Mouse (Mus musculus) thymus, adult 2 months (tissue): Measurements from ENCODE around the gene Fam43a. TPM values are rescaled to one million over a fixed set of nuclear protein-coding genes. Genes with fewer than 3 reads are reported as not detected.

Experiments
- DNase-seq: peaks from one replicate; pipeline ENCODE4 v3.0.0; 2021
- H3K27ac ChIP-seq: fragments of 200-500 bp; 2 replicates; pipeline ENCODE4 v1.5.1; 2012; ENCODE audit warnings: low read length, control low read depth; ENCODE audit not compliant: control insufficient read depth, insufficient read depth
- H3K27me3 ChIP-seq: fragments of 200-500 bp; 2 replicates; pipeline ENCODE4 v1.6.1; 2012; ENCODE audit warnings: mild to moderate bottlenecking, low read length, moderate library complexity, mixed read lengths; ENCODE audit not compliant: control insufficient read depth, insufficient read depth
- H3K36me3 ChIP-seq: fragments of 200-500 bp; 2 replicates; pipeline ENCODE4 v1.6.1; 2012; ENCODE audit warnings: mild to moderate bottlenecking, low read length, moderate library complexity; ENCODE audit not compliant: control insufficient read depth, insufficient read depth
- H3K4me1 ChIP-seq: fragments of 200-500 bp; replicated peaks from 2 replicates; pipeline ENCODE4 v1.6.1; 2012; ENCODE audit warnings: low read length; ENCODE audit not compliant: control insufficient read depth, insufficient read depth
- H3K4me3 ChIP-seq: fragments of 200-500 bp; 2 replicates; pipeline ENCODE4 v1.5.1; 2012; ENCODE audit warnings: mild to moderate bottlenecking, low read length, control low read depth, moderate library complexity; ENCODE audit not compliant: control insufficient read depth, insufficient read depth
- CTCF ChIP-seq: fragments of 200-500 bp; IDR thresholded peaks from 2 replicates; pipeline ENCODE4 v1.5.1; 2012; ENCODE audit warnings: mild to moderate bottlenecking, control low read depth, low read length, moderate library complexity, borderline replicate concordance; ENCODE audit not compliant: control insufficient read depth, poor library complexity, insufficient read depth; ENCODE audit errors: extremely low read depth
- POLR2A ChIP-seq: fragments of 200-500 bp; IDR thresholded peaks from 2 replicates; pipeline ENCODE4 v1.6.1; 2012; ENCODE audit warnings: mild to moderate bottlenecking, low read length, control low read depth, moderate library complexity; ENCODE audit not compliant: control insufficient read depth, poor library complexity, insufficient read depth; ENCODE audit errors: extremely low read depth
- WGBS: fragments of 180-500 bp; shearing (Covaris S2); methylation state at CpG from one replicate; pipeline ENCODE4 v1.1.7; 2018; 5-methylcytosine and 5-hydroxymethylcytosine counted together
- polyA plus RNA-seq: library from polyadenylated mRNA; depleted of rRNA; stranded (reverse); fragments of >200 nt; gene quantifications from 2 replicates; pipeline ENCODE4 v1.2.3, GENCODE M21; 2012

Gene Fam43a
- polyA plus RNA-seq, 1 experiment = 17.0 TPM

DNA sequence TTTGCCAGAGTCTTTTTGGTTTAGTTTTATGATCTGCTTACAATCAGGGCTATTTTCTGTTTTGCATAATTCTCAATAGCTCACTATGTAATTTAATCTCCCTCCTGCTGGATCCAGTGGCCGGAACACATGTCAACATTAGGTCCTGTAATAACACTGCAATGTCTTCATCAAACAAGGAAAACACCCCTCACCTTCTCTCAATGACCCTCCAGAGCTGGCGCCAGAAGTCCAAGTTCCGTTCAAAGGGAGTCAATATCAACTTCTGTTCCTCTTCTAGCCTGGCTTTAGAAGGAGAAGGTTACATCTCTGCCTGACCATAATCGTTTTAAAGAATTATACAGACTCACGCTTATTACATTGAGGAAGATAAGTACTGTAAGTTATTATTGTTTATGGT, 18.8 kb upstream of the Fam43a start:
- no peaks in the 10 kb centered on the region for H3K27me3 ChIP-seq
- 97% methylated on average over 5 of the region's 5 CpGs for WGBS
- H3K27ac ChIP-seq = no peak overlapping the region
- peaks cover 84% of the 10 kb centered on the region for H3K36me3 ChIP-seq
- DNase-seq = no peak
- no peak overlapping the region for H3K4me3 ChIP-seq
- TF ChIP-seq POLR2A (no peak), CTCF (no peak)
- no peaks in the 10 kb centered on the region for H3K4me1 ChIP-seq

DNA sequence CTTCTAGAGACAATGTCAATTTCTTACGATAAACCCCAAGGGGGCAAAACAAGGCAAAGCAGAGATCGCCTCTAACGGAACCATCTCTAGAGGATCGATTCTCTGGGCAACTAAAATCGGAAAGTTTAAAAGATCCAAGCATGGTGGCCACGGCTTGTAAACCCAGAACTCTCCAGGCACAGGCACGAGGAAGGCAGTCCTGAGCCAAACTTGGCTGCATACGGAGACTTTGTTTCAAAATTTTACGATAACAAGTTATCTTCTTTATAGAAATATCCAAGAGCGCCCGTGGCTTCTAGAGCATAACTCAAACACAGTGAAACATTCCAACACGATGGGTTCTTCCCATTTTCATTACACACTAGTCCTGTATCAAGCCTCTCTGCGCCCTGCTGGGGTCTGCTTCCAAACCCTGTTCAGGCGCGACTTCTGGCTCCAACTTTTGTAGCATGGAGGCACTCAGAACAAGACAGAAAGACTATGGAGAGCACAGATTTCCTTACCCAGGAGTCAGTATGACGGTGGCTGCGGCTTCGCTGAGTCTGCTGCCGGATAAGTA, 12.5 kb upstream of the Fam43a start:
- DNase-seq = no peak
- peaks cover 27% of the 10 kb centered on the region for H3K36me3 ChIP-seq
- H3K4me1 ChIP-seq = 0 out of 2 replicates have a peak, but pooled peaks cover 4% of the 10 kb centered on the region
- WGBS = 2% methylated on average over 19 of the region's 19 CpGs
- H3K27me3 ChIP-seq = no peaks in the 10 kb centered on the region
- no peak for TF ChIP-seq POLR2A
- no peak for TF ChIP-seq CTCF
- peak overlapping the region; percentile 78 for H3K4me3 ChIP-seq
- no peak overlapping the region for H3K27ac ChIP-seq

DNA sequence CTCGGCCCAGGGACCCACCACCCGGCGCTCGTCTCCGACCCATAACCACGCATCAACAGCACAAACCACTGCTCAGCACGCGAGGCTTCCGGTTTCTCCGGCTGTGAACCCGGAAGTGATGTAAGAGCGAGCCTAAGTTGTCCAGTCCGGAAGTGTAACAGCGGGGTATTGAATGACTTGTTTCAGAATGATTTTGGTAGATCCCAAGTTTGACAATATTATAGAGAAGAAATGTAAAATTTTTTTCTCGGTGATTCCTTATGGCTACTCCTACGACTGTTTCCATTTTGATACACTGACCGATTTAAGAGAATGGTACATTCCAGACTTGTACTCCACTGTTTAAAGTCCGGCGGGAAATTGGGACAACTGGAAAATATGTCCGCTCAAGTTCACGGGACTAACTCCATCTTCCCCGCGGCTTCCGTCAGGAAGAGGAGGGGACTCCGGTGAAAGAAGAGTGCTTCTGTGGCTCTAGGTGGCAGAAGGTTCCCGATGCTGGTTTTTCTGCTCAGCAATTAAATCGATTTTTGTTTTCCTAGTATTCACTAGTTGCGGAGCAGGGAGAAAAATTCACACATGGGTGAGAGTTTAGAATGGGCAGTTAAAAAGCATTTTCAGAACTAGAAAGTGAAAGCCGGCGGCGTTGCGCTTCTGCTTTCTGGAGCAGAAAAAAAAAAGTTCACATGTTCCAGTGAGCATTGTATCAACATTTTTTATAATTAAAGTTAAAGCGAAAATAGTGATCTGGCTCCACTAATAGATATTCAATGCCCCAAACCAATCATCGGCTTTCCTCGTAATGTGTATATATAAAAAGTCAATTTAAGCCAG, 11.8 kb upstream of the Fam43a start, which contains the start of gene Lsg1:
Gene Lsg1, minus strand, starts transcription at position 99 of the 834 bp plus-strand sequence.
- TF ChIP-seq CTCF = no peak
- peak; percentile 52; the same call in 1 of the 2 replicates for TF ChIP-seq POLR2A
- DNase-seq = peak; percentile 79
- no peak within 1 kb of the TSS for H3K27ac ChIP-seq
- peak within 1 kb of the TSS; percentile 78 for H3K4me3 ChIP-seq
- 0 out of 2 replicates have a peak, but pooled peaks cover 4% of the 10 kb centered on the region for H3K4me1 ChIP-seq
- 2% methylated on average over 35 of the region's 35 CpGs for WGBS
- H3K27me3 ChIP-seq = no peaks in the 10 kb centered on the region
- H3K36me3 ChIP-seq = peaks cover 20% of the 10 kb centered on the region

DNA sequence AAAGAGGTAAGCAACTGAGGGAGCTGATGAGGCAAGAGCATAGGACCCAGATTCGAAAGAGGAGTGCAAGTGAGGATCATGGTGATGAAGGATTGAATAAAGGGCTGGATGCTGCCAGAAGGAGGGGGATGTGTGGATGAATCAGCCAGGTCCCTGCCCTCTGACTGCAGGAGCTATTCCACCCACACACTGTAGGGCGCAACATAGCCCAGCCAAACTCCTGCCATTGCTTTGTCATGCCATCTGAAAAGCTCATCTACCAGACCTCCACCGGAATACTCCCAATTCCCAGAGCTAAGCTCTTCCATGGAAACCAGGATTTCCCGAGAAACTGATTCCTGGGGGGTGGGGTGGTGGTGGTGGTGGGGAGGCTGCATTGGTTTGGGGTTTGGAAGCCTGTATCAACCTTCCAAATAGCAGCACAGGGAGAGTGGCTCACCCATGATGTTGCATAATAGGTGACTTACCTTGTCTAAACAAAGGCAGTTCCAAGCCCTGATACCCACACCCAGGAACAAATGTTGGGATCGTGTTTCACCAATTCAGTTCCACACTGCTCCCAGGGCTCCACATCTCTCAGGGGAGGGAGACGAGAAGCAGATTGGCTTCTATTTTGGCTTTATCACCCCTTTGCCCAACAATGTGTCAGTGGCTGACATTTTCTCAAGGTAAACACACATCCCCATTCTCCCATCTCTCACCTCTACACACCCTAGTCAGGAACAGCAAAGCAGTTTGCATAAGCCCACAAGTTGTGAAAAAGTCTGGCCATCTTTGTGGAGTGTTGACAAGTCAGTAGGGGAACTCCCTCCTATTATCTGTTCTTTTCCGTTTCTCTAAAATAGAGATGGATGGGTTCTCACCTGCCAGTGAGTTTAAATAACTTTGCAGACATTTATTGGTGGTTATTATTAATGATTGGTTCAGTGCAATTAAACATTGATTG, 9.0 kb upstream of the Fam43a start:
- no peak for DNase-seq
- no peak overlapping the region for H3K4me3 ChIP-seq
- WGBS = 65% methylated on average over 7 of the region's 7 CpGs
- H3K27ac ChIP-seq = no peak overlapping the region
- H3K36me3 ChIP-seq = 0 out of 2 replicates have a peak, but pooled peaks cover under 1% of the 10 kb centered on the region
- no peak for TF ChIP-seq POLR2A
- no peak for TF ChIP-seq CTCF
- 0 out of 2 replicates have a peak, but pooled peaks cover 4% of the 10 kb centered on the region for H3K4me1 ChIP-seq
- no peaks in the 10 kb centered on the region for H3K27me3 ChIP-seq

DNA sequence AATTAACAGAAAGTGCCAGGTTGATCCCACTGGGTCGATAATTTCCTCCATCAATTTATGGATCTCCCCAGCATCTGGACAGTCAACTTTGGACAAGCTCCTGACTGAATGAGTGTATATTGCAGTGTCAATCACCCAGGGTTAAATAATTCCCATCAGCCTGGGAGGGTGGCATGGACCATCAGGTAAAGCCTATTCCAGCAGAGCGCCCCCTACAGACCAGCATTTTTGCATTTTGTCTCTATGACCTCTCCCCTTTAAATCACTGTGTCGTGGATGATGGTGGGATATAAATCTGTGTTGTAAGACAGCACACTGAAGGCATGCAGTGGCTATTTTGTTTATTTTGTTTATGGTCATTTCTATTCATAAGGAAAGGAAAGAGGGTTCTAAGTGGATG, 7.5 kb upstream of the Fam43a start:
- H3K36me3 ChIP-seq = no peaks in the 10 kb centered on the region
- H3K27ac ChIP-seq = no peak overlapping the region
- no peaks in the 10 kb centered on the region for H3K4me1 ChIP-seq
- no peak for DNase-seq
- no peak overlapping the region for H3K4me3 ChIP-seq
- WGBS = 67% methylated on average over 3 of the region's 3 CpGs
- H3K27me3 ChIP-seq = no peaks in the 10 kb centered on the region
- TF ChIP-seq POLR2A (no peak), CTCF (no peak)

DNA sequence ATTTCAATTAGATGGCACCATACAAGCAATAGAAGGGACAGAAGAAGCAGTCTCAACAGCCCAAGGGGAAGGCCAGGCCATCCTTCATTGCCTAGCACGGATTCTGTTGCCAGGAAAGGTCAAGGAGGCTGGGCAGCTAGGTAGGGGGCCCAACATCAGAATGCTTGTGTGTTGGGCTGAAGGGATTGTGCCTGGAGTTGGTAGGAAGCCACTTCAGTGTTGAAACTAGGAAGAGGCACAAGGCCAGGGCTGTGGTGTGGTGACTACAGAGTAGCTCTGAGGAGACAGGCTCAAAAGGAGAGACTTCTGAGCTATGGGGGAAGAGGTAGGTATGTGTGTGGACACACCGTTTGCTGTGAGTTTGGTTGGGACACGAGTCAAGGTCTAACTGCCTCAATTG, 4.2 kb upstream of the Fam43a start:
- Histone ChIP-seq H3K4me3 (no peak overlapping the region), H3K27ac (no peak overlapping the region), H3K36me3 (no peaks in the 10 kb centered on the region), H3K4me1 (peaks cover 3% of the 10 kb centered on the region), H3K27me3 (no peaks in the 10 kb centered on the region)
- DNase-seq = no peak
- WGBS = 84% methylated on average over 3 of the region's 3 CpGs
- TF ChIP-seq POLR2A = no peak
- no peak for TF ChIP-seq CTCF
